Comparison of ENCODE assay signal across 16 mouse cellular contexts in the genomic region with DNA sequence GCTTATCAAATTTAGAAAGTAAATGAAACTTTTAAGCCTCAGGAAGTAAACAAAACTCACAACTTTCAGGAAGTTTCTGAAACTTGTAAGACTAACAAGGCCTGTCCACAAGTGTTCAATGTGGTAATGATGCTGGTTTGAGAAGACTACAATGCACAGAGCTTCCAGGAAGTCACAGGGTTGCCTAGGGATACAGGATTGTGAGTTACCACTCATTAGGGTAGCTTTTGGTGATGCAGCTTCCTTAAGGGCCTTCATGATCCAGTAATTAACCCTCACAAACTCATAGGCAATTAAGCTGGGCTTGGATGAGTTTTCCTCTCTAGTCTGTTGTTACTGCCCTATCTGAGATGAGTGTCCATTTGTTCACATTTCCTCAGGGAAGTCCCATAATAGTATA.
"Had no signal": no experiment of that assay in that cellular context is flagged by ENCODE, and none has a peak within 500 bp of the region (broad histone marks: within the 10 kb centered on the region; RNA-seq: fewer than 3 reads in every experiment).

No protein-coding gene starts in this region.

- H3K27ac ChIP-seq: neural tube, embryonic 12.5 days; neural tube, embryonic 13.5 days; neural tube, embryonic 15.5 days; stomach, embryonic 15.5 days; stomach, postnatal 0 days had no signal

- H3K9me3 ChIP-seq: neural tube, embryonic 12.5 days; neural tube, embryonic 13.5 days; neural tube, embryonic 15.5 days; stomach, embryonic 15.5 days had no signal

- H3K9ac ChIP-seq: neural tube, embryonic 12.5 days; neural tube, embryonic 13.5 days; neural tube, embryonic 15.5 days; stomach, embryonic 15.5 days had no signal

- H3K27me3 ChIP-seq: neural tube, embryonic 12.5 days; neural tube, embryonic 13.5 days; neural tube, embryonic 15.5 days; stomach, embryonic 15.5 days had no signal

- DNase-seq: right cerebral cortex, adult 18-20 months; right cerebral cortex, postnatal 14 days; right cerebral cortex, postnatal 25 days; right cerebral cortex, postnatal 4 days; spleen, adult 18-20 months; thymus, adult 18-20 months; thymus, adult 2 months; thymus, postnatal 14 days; thymus, postnatal 25 days; thymus, postnatal 36 days; thymus, postnatal 4 days had no signal

- H3K4me2 ChIP-seq: neural tube, embryonic 12.5 days; neural tube, embryonic 13.5 days; neural tube, embryonic 15.5 days; stomach, embryonic 15.5 days had no signal

- H3K36me3 ChIP-seq: neural tube, embryonic 12.5 days; neural tube, embryonic 13.5 days; neural tube, embryonic 15.5 days; stomach, embryonic 15.5 days had no signal

- H3K4me1 ChIP-seq: neural tube, embryonic 12.5 days; neural tube, embryonic 13.5 days; neural tube, embryonic 15.5 days; stomach, embryonic 15.5 days had no signal

- H3K4me3 ChIP-seq: neural tube, embryonic 12.5 days; neural tube, embryonic 13.5 days; neural tube, embryonic 15.5 days; stomach, embryonic 15.5 days had no signal
